Mouse (Mus musculus) c-Kit-positive CD71-negative TER-119-negative erythroid progenitor cells, embryonic 14.5 days (primary cell): Measurements from ENCODE around the gene Ctdsp2.
A peak's percentile ranks its signal among the peaks of the same experiment; 100 is the strongest.

Experiments used
- DNase-seq: peaks from one replicate; pipeline ENCODE4 v3.0.0-alpha.2; 2013; ENCODE audit warnings: low read depth

The Ctdsp2 gene

GRCm38 (mm10) chr10:126978277-126978994, at the start of gene Ctdsp2:
Ctdsp2 (plus strand) TSS chr10:126978717.
- DNase-seq: peak; percentile 99

DNA sequence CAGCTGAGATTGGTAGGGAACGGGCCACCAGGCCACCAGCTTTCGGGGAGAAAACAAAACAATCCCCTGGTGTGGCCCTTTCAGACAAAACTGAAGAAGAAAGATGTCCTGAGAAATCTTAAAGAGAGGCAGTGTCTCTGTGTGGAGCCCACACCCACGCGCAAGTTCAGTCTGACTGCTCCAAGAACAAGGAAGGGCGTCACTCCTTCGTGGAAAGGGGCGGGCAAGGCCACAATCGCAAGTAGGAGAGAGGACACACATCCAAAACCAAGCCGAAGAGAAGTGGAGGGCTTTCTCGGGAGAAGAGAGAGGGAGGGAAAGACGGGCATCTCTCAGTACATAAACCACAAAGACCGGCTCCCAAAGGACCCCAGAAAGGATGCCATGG, 49.7 kb upstream of the Ctdsp2 start:
- DNase-seq: no peak

- DNase-seq: no peak
These were observed 49.0 kb upstream of the Ctdsp2 start for GRCm38 (mm10) chr10:126929543-126929942.

- no peak for DNase-seq
These were observed 48.0 kb upstream of the Ctdsp2 start for GRCm38 (mm10) chr10:126930270-126931121.

DNA sequence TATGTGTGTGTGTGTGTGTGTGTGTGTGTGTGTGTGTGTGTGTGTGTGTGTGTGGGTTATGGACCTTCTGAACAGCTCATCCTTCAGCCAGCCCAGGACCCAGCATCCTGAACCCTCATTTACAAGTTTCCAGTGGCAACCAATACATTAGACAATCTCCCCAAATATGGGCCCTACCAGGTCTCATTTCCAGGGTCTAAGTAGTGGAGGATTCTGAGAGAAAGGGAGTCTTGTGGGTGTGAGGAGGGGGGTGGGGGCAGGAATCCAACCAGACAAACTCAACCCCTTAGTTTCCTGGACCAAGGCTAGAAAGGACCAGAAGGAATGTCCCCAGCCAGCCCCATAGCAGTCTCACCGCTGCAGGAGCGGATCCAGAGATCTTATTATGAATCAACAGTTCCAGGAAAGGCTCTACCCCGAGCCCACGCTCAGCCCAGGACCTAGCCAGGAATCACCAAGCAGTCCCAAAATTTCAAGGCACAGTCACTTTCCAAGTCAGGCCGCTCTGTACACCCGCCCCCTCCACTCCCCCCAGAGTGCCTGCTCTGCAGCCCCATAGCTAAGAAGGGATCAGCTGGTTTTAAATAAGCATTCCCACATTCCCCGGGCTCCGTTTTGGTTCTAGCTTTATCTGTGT, 47.3 kb upstream of the Ctdsp2 start:
- no peak for DNase-seq

DNA sequence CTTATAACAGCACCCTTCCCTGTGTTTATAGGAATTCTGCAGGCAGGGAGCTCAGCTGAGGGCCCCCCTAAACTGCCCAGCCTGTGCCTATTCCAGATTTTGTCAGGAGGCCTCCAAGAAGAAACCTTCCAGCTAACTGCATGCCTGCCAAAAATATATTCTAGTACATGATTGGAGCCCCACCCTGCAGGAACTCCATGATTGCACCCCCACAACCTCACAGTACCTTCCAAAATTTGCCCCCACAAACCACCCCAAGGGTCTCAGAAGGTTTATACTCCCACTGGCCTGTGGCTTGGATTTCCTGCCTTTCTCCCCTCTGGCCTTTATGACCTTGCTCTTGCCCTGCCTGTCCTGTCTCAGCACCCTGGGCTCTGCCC, 46.8 kb upstream of the Ctdsp2 start:
- no peak for DNase-seq

DNA sequence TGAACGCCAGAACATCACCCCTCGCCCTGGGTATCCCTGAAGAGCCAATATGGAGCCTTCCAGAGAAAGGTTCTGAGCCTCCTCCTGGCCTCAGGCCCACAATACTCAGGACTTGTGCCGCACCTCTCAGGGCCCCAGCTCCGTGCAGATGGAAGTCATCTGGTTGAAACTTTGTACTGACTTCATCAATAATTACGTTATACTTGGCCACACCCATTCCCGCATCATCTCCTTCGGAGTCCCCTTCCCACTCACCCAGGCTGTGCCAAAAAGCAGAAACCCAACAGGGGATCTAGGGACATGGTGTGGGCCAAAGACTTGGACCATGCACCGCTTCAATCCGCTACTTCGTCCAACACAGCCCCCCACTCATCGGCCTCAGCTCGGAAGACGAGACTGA, 44.0 kb upstream of the Ctdsp2 start:
- no peak for DNase-seq

DNA sequence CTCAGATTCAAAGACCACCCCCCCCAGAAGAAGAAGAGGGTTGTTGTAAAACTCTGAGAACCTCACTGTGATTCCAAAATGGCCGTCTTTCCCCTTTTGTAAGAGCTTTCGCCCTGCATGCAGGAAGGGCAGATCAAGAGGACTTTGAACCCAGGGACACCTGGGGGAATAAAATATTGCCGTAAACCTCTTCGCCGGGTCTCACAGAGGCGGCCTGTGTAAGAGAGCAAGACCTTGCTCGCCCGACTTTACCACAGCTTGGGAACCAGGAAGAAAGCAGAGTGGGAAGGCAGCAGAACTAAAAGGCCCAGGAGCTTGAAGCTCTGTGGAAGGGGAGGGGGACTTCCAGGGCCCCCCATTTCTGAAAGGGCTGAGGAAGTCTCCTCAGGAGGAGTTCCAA, 43.4 kb upstream of the Ctdsp2 start:
- no peak for DNase-seq

DNA sequence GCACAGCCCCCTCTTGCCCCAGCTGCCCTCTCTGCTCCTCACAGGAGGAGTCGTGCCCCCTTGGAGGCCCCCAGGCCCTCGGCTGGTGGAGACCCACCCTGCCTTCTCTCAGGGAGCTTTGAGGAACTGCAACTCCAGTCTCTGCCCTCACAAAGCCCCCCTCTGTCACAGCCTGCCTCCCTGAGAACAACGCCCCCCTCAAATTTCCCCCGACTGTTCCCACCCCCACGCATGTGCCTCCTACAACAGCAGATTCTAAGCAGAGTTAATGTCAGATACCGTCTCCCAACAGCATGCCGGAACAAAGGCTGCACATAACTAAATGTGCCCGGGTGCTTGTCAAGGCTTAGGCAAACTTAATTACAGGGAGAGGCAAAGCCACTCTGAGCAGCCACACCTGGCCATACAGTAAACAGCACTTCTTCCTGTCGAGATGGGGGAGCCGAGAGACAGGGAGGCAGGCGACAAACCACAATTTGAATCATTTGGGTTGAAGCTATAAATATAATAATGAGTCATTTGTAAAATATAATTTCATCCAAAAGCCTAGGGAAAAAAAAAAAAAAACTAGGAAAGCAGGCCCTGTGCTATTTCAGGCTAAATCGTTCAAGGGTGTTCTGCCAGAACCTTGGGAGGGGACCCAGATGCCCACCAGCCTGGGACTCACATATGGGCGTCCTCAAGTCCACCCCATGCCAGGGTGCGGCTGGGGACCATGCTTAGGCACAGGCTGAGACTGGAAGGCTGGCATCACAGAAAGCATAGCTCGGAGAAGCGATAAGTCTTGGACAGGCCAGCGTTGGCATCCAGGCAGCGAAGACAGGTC, 42.7 kb upstream of the Ctdsp2 start:
- no peak for DNase-seq

- DNase-seq: no peak
These were observed 37.6 kb upstream of the Ctdsp2 start for GRCm38 (mm10) chr10:126940949-126941348.

DNA sequence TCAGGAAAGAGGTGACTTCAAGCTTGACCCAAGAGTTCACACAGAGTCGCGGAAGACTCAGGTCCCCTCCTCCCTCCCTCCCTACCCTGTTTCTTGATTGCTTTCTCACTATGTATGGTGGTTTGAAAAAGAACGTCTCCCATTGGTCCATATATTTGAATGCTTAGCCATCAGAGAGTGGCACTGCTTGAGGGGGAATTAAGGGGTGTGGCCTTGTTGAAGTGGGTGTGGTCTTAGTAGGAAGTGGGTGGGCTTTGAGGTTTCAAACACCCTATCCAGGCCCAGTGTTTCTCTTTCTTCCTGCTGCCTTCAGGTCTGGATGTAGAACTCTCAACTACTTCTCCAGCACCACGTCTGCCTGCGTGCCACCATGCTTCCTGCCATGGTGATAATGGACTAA, 33.0 kb upstream of the Ctdsp2 start:
- no peak for DNase-seq

DNA sequence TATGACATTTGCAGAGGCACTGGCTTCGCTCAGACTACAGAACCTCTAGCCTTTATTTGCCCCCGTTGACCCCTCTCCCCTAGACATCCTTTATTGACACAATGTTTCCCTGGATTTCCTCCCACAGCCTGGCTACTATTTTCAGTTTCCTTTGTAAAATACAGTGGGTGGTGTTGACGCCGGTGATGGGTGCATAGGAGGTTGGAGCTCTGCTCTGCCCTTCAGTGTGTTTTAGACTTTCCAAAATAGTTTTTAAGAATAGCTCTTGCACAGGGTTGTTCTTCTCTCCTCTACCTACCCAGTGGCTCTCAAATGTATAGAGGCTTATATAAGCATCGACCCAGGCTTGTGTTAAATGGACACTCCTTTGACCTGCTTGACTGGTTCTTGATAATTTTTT, 28.7 kb upstream of the Ctdsp2 start:
- DNase-seq: no peak

- no peak for DNase-seq
These were observed 27.9 kb upstream of the Ctdsp2 start for GRCm38 (mm10) chr10:126950572-126950971.

- no peak for DNase-seq
These were observed 26.1 kb upstream of the Ctdsp2 start for GRCm38 (mm10) chr10:126952375-126952774.

GRCm38 (mm10) chr10:126953029-126953471, 25.5 kb upstream of the Ctdsp2 start:
- DNase-seq: no peak

GRCm38 (mm10) chr10:126956692-126957358, 21.7 kb upstream of the Ctdsp2 start:
- no peak for DNase-seq

- no peak for DNase-seq
These were observed 21.0 kb upstream of the Ctdsp2 start for GRCm38 (mm10) chr10:126957359-126958107.

DNA sequence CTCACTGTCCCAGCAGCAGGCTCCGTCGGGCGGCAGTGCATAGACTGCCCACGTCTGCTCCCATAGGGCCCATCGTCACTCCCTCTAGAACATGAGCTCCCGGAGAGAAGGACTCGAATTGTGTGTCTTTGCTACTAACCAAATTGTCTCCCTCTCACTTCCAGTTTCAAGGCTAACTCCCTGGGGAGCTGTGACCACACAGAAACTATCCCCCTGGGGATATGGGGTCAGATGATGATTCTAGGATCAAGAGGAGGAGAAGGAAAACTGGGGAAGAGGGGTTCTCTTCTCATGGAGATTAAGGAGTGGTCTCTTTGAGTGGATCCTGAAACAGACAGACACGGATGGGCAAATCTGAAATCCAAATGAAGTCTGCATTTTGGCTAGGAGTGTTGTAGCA, 18.0 kb upstream of the Ctdsp2 start:
- DNase-seq: no peak

GRCm38 (mm10) chr10:126961757-126962156, 16.8 kb upstream of the Ctdsp2 start:
- DNase-seq: no peak

DNA sequence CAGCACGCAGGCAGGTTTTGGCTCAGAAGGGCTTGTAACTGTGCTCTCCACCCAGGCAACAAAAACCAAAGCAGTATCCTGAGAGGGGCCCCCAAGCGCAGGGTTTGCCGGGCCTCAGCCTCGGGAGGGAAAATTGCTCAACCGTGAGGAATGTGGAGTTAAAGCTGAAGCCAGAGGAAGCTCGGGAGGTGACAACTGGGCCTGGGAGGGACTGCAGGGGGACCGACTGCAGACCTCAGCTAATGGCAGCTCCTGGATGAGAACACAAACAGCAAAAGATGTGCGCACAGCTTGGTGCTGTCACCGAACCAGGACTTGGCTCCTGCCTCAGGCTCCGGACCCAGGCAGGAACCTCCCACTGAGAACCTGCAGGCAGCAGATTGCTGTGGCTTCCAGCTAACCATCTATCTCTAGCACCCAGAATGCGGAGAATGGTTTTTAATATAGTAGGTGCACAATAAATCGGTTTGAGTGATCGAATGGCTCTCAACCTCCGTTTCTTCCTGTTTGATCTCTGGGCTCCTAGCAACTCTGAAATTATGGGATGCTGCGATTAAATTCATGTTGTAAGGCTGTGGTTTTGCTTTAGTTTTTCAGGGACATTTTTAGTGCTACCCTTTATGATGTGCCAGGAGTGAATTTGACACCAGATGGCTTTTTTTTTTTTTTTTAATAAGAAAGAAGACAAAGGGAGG, 16.1 kb upstream of the Ctdsp2 start:
- no peak for DNase-seq
